Mouse (Mus musculus): ENCODE measurements at regions not wholly inside any gene's neighbourhood (a gene's known extent, or its start where the extent isn't known, plus 50 kb on each side); places are given as distances from the start of the nearest gene placed in this dataset.

GRCm38 (mm10) chr13:52722718-52723117, 139.7 kb downstream of the Syk start:
- DNase-seq, result no peak
- Histone ChIP-seq H3K27me3 (ENCODE audit: control insufficient read depth, insufficient read depth, low read length) (no peaks in the 10 kb centered on the region), H3K27ac (ENCODE audit: control insufficient read depth, insufficient read depth, low read length) (no peak overlapping the region), H3K4me3 (ENCODE audit: control insufficient read depth, insufficient read depth, low read length) (no peak overlapping the region), H3K36me3 (ENCODE audit: control insufficient read depth, insufficient read depth, low read length) (no peaks in the 10 kb centered on the region), H3K4me1 (replicated peaks; ENCODE audit: control insufficient read depth, insufficient read depth, low read length) (peaks cover 15% of the 10 kb centered on the region)
- 62% methylated on average over 3 of the region's 3 CpGs for WGBS
- TF ChIP-seq POLR2A (IDR thresholded peaks at IDR 0.05; ENCODE audit: control insufficient read depth, extremely low read depth, insufficient read depth, low read length, poor library complexity), result no peak
- TF ChIP-seq CTCF (IDR thresholded peaks at IDR 0.05; ENCODE audit: borderline replicate concordance, control insufficient read depth, extremely low read depth, insufficient read depth, low read length, poor library complexity), result no peak

GRCm38 (mm10) chr13:52726043-52726442, 143.1 kb downstream of the Syk start:
- peaks cover 15% of the 10 kb centered on the region for H3K4me1 ChIP-seq (replicated peaks; ENCODE audit: control insufficient read depth, insufficient read depth, low read length)
- no peak overlapping the region for H3K27ac ChIP-seq (ENCODE audit: control insufficient read depth, insufficient read depth, low read length)
- H3K4me3 ChIP-seq (ENCODE audit: control insufficient read depth, insufficient read depth, low read length), result no peak overlapping the region
- H3K36me3 ChIP-seq (ENCODE audit: control insufficient read depth, insufficient read depth, low read length), result no peaks in the 10 kb centered on the region
- H3K27me3 ChIP-seq (ENCODE audit: control insufficient read depth, insufficient read depth, low read length), result no peaks in the 10 kb centered on the region
- TF ChIP-seq POLR2A (IDR thresholded peaks at IDR 0.05; ENCODE audit: control insufficient read depth, extremely low read depth, insufficient read depth, low read length, poor library complexity) (no peak), CTCF (IDR thresholded peaks at IDR 0.05; ENCODE audit: borderline replicate concordance, control insufficient read depth, extremely low read depth, insufficient read depth, low read length, poor library complexity) (no peak)
- WGBS, result 57% methylated on average over 10 of the region's 10 CpGs
- DNase-seq, result no peak

GRCm38 (mm10) chr13:52726525-52726924, 143.6 kb downstream of the Syk start:
- no peaks in the 10 kb centered on the region for H3K36me3 ChIP-seq (ENCODE audit: control insufficient read depth, insufficient read depth, low read length)
- no peaks in the 10 kb centered on the region for H3K27me3 ChIP-seq (ENCODE audit: control insufficient read depth, insufficient read depth, low read length)
- H3K4me1 ChIP-seq (replicated peaks; ENCODE audit: control insufficient read depth, insufficient read depth, low read length), result peaks cover 11% of the 10 kb centered on the region
- no peak overlapping the region for H3K4me3 ChIP-seq (ENCODE audit: control insufficient read depth, insufficient read depth, low read length)
- WGBS, result 60% methylated on average over 3 of the region's 3 CpGs
- no peak overlapping the region for H3K27ac ChIP-seq (ENCODE audit: control insufficient read depth, insufficient read depth, low read length)
- DNase-seq, result no peak
- TF ChIP-seq POLR2A (IDR thresholded peaks at IDR 0.05; ENCODE audit: control insufficient read depth, extremely low read depth, insufficient read depth, low read length, poor library complexity), result no peak

GRCm38 (mm10) chr13:52735453-52735933, 152.5 kb downstream of the Syk start:
- DNase-seq, result no peak
- no peak overlapping the region for H3K4me3 ChIP-seq (ENCODE audit: control insufficient read depth, insufficient read depth, low read length)
- H3K36me3 ChIP-seq (ENCODE audit: control insufficient read depth, insufficient read depth, low read length), result no peaks in the 10 kb centered on the region
- no peaks in the 10 kb centered on the region for H3K4me1 ChIP-seq (replicated peaks; ENCODE audit: control insufficient read depth, insufficient read depth, low read length)
- 51% methylated on average over 6 of the region's 6 CpGs for WGBS
- no peaks in the 10 kb centered on the region for H3K27me3 ChIP-seq (ENCODE audit: control insufficient read depth, insufficient read depth, low read length)
- TF ChIP-seq POLR2A (IDR thresholded peaks at IDR 0.05; ENCODE audit: control insufficient read depth, extremely low read depth, insufficient read depth, low read length, poor library complexity), result no peak
- TF ChIP-seq CTCF (IDR thresholded peaks at IDR 0.05; ENCODE audit: borderline replicate concordance, control insufficient read depth, extremely low read depth, insufficient read depth, low read length, poor library complexity), result no peak
- no peak overlapping the region for H3K27ac ChIP-seq (ENCODE audit: control insufficient read depth, insufficient read depth, low read length)

- no peak overlapping the region for H3K27ac ChIP-seq (ENCODE audit: control insufficient read depth, insufficient read depth, low read length)
- TF ChIP-seq POLR2A (IDR thresholded peaks at IDR 0.05; ENCODE audit: control insufficient read depth, extremely low read depth, insufficient read depth, low read length, poor library complexity), result no peak
- no peak for TF ChIP-seq CTCF (IDR thresholded peaks at IDR 0.05; ENCODE audit: borderline replicate concordance, control insufficient read depth, extremely low read depth, insufficient read depth, low read length, poor library complexity)
- WGBS, result 60% methylated on average over 19 of the region's 19 CpGs
- no peak for DNase-seq
- no peak overlapping the region for H3K4me3 ChIP-seq (ENCODE audit: control insufficient read depth, insufficient read depth, low read length)
- no peaks in the 10 kb centered on the region for H3K27me3 ChIP-seq (ENCODE audit: control insufficient read depth, insufficient read depth, low read length)
- H3K4me1 ChIP-seq (replicated peaks; ENCODE audit: control insufficient read depth, insufficient read depth, low read length), result no peaks in the 10 kb centered on the region
- H3K36me3 ChIP-seq (ENCODE audit: control insufficient read depth, insufficient read depth, low read length), result no peaks in the 10 kb centered on the region
Observed at GRCm38 (mm10) chr13:52735934-52736523, 153.1 kb downstream of the Syk start.

- Histone ChIP-seq H3K4me3 (ENCODE audit: control insufficient read depth, insufficient read depth, low read length) (no peak overlapping the region), H3K27me3 (ENCODE audit: control insufficient read depth, insufficient read depth, low read length) (no peaks in the 10 kb centered on the region), H3K4me1 (replicated peaks; ENCODE audit: control insufficient read depth, insufficient read depth, low read length) (no peaks in the 10 kb centered on the region), H3K36me3 (ENCODE audit: control insufficient read depth, insufficient read depth, low read length) (no peaks in the 10 kb centered on the region), H3K27ac (ENCODE audit: control insufficient read depth, insufficient read depth, low read length) (no peak overlapping the region)
- TF ChIP-seq POLR2A (IDR thresholded peaks at IDR 0.05; ENCODE audit: control insufficient read depth, extremely low read depth, insufficient read depth, low read length, poor library complexity) (no peak), CTCF (IDR thresholded peaks at IDR 0.05; ENCODE audit: borderline replicate concordance, control insufficient read depth, extremely low read depth, insufficient read depth, low read length, poor library complexity) (no peak)
- WGBS, result 93% methylated on average over 9 of the region's 9 CpGs
- no peak for DNase-seq
Observed at GRCm38 (mm10) chr13:52738095-52738660, 155.2 kb downstream of the Syk start.

- 89% methylated on average over 4 of the region's 4 CpGs for WGBS
- no peaks in the 10 kb centered on the region for H3K4me1 ChIP-seq (replicated peaks; ENCODE audit: control insufficient read depth, insufficient read depth, low read length)
- no peak for TF ChIP-seq CTCF (IDR thresholded peaks at IDR 0.05; ENCODE audit: borderline replicate concordance, control insufficient read depth, extremely low read depth, insufficient read depth, low read length, poor library complexity)
- no peak for TF ChIP-seq POLR2A (IDR thresholded peaks at IDR 0.05; ENCODE audit: control insufficient read depth, extremely low read depth, insufficient read depth, low read length, poor library complexity)
Observed at GRCm38 (mm10) chr13:52741371-52741770, 158.4 kb downstream of the Syk start.

More at GRCm38 (mm10) chr13:52741371-52741770, 158.4 kb downstream of the Syk start:
- H3K27me3 ChIP-seq (ENCODE audit: control insufficient read depth, insufficient read depth, low read length), result no peaks in the 10 kb centered on the region
- no peak for DNase-seq
- no peak overlapping the region for H3K4me3 ChIP-seq (ENCODE audit: control insufficient read depth, insufficient read depth, low read length)
- no peak overlapping the region for H3K27ac ChIP-seq (ENCODE audit: control insufficient read depth, insufficient read depth, low read length)
- H3K36me3 ChIP-seq (ENCODE audit: control insufficient read depth, insufficient read depth, low read length), result no peaks in the 10 kb centered on the region
